Mouse (Mus musculus): ENCODE measurements around the gene Tmem161a. TPM values are rescaled to one million over a fixed set of nuclear protein-coding genes. Genes with fewer than 3 reads are reported as not detected.

Gene Tmem161a
- polyA plus RNA-seq, 1 experiment from 2014 or later = 28.1 TPM

DNA sequence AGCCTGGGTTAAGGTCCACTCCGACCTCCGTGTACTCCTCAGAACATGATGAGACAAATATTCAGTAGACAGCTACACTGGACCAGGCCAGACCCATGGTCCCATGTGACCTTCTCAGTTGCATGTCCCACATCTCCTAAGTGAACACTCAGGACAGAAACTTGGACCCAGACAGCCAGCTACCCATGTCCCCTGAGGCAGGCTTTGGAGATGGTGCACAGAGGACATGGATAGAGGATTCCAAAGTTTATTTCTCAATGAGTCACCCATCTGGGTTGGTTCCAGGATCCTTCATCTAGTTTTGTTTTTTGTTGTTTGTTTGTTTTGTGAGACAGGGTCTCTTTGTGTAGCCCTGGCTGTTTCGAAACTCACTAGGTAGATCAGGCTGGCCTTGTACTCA, 48.8 kb downstream of the Tmem161a start:
- H3K27ac ChIP-seq (replicated peaks) = 0 out of 2 replicates have a peak overlapping the region, but pooled peaks have one; percentile 38
- WGBS (ENCODE audit: insufficient replicate concordance) = 58% methylated on average over 3 of the region's 3 CpGs
- H3K36me3 ChIP-seq (replicated peaks) = peaks cover 20% of the 10 kb centered on the region
- H3K27me3 ChIP-seq = peaks cover 8% of the 10 kb centered on the region; the same call in 1 of the 2 replicates
- no peak for ATAC-seq (ENCODE audit: insufficient read depth)
- H3K9me3 ChIP-seq (replicated peaks) = no peaks in the 10 kb centered on the region
- no peak overlapping the region for H3K4me3 ChIP-seq (replicated peaks)
- no peak overlapping the region for H3K4me2 ChIP-seq
- no peak overlapping the region for H3K9ac ChIP-seq
- H3K4me1 ChIP-seq (replicated peaks) = peaks cover 27% of the 10 kb centered on the region

DNA sequence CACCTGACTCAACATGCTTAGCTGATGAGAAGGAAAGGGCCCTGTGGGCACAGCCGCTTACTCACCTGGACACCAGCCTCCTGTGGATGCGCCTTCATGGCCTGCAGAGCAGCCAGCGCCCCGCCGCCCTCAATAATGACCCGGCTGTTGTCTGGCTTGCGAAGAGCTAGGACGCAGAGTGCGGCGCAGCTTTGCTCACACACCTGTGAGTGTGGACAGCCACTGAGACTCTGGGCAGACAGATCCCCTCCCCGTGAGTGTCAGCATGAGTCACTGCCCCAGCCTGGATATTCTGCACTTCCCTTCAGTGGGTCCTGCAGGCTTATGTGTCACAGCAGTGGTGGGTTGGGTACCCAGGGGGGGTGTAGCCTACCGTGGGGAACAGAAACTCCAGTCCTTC, 49.9 kb downstream of the Tmem161a start:
- Histone ChIP-seq H3K4me1 (replicated peaks) (peaks cover 27% of the 10 kb centered on the region), H3K27ac (replicated peaks) (no peak overlapping the region), H3K9me3 (replicated peaks) (no peaks in the 10 kb centered on the region), H3K4me3 (replicated peaks) (no peak overlapping the region), H3K9ac (no peak overlapping the region), H3K36me3 (replicated peaks) (peaks cover 26% of the 10 kb centered on the region), H3K27me3 (peaks cover 8% of the 10 kb centered on the region; the same call in 1 of the 2 replicates), H3K4me2 (no peak overlapping the region)
- 83% methylated on average over 12 of the region's 12 CpGs for WGBS (ENCODE audit: insufficient replicate concordance)
- no peak for ATAC-seq (ENCODE audit: insufficient read depth)

DNA sequence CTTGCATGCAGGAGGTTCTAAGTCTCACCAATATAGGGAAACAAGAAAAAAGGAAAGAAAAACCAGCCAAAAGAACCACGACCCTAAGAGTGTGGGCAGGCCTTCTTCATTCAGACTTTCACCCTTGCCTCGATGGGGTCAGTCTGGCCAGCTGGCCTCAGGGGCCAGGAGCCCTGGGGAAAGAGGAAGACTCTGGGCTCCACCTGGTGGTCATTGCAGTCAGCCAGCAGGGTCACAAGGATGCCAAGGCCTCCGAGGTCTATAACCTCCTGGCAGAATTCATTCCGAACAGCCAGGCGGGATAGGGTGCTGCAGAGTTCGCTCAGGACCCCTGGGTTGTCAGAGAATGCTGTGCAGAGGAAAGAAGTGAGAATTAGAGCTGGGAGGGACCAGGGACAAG, 51.2 kb downstream of the Tmem161a start:
- Histone ChIP-seq H3K9ac (no peak overlapping the region), H3K27ac (replicated peaks) (no peak overlapping the region), H3K9me3 (replicated peaks) (no peaks in the 10 kb centered on the region), H3K36me3 (replicated peaks) (peaks cover 36% of the 10 kb centered on the region), H3K4me1 (replicated peaks) (peaks cover 27% of the 10 kb centered on the region), H3K4me2 (no peak overlapping the region), H3K4me3 (replicated peaks) (no peak overlapping the region), H3K27me3 (peaks cover 7% of the 10 kb centered on the region; the same call in 1 of the 2 replicates)
- no peak for ATAC-seq (ENCODE audit: insufficient read depth)
- WGBS (ENCODE audit: insufficient replicate concordance) = 45% methylated on average over 6 of the region's 6 CpGs

DNA sequence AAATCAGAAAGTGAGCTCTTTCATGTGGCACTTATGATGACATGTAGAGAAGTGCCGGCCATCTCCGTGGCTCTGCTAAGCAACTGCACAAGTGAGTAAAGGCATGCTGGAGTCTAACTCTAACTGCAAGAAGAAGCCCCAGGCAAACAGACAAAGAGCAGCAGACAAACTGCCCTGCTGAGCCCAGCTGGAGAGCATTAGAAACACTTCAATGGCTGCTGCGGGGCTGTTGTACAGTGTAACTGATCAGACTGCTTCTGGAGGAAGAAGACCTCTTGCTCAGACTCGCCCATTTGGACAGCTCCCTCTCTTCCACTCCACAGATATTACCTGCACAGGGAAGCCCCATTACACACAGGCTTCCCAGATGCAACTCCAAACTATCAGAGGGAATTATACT, 55.8 kb downstream of the Tmem161a start:
- H3K27ac ChIP-seq (replicated peaks) = no peak overlapping the region
- H3K4me2 ChIP-seq = no peak overlapping the region
- WGBS (ENCODE audit: insufficient replicate concordance) = 77% methylated on average over 4 of the region's 4 CpGs
- H3K36me3 ChIP-seq (replicated peaks) = peaks cover 62% of the 10 kb centered on the region
- H3K9me3 ChIP-seq (replicated peaks) = no peaks in the 10 kb centered on the region
- no peak for ATAC-seq (ENCODE audit: insufficient read depth)
- H3K4me1 ChIP-seq (replicated peaks) = peaks cover 10% of the 10 kb centered on the region
- H3K4me3 ChIP-seq (replicated peaks) = no peak overlapping the region
- H3K9ac ChIP-seq = no peak overlapping the region
- H3K27me3 ChIP-seq = no peaks in the 10 kb centered on the region

DNA sequence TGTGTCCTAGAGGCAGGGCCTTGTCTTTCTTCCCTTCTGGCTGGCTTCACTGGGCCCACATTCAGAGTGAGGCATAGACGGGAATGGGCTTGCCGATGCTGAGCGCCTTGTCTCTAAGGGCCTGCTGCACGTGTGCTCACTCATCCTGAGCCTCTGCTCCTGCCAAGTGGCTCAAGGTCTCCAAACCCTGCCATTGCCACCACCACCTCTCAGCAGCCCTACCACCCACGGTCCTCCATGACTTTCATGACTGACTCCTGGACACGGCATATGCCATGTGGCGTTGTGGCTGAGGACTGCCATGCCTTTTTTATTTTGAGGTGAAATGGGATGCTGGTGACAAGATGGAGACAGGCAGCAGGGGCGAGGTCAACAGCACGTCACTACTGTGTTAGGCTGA, 58.7 kb downstream of the Tmem161a start:
- no peak for ATAC-seq (ENCODE audit: insufficient read depth)
- H3K36me3 ChIP-seq (replicated peaks) = peaks cover 44% of the 10 kb centered on the region
- no peak overlapping the region for H3K9ac ChIP-seq
- no peak overlapping the region for H3K27ac ChIP-seq (replicated peaks)
- no peaks in the 10 kb centered on the region for H3K27me3 ChIP-seq
- peaks cover 29% of the 10 kb centered on the region for H3K4me1 ChIP-seq (replicated peaks)
- H3K4me3 ChIP-seq (replicated peaks) = no peak overlapping the region
- no peak overlapping the region for H3K4me2 ChIP-seq
- WGBS (ENCODE audit: insufficient replicate concordance) = 87% methylated on average over 9 of the region's 9 CpGs
- H3K9me3 ChIP-seq (replicated peaks) = no peaks in the 10 kb centered on the region

Other genes with a start within 250 kb of the Tmem161a start
- gene Gatad2a, start 176.0 kb upstream of the Tmem161a start, polyA plus RNA-seq (2015; fragmentation: Nextera tagmentation; extraction: Ambion mirVana) = 28.0 and 32.2 TPM in 2 replicates
- gene Mau2, start 129.6 kb upstream of the Tmem161a start, polyA plus RNA-seq (2015; fragmentation: Nextera tagmentation; extraction: Ambion mirVana) = 23.0 and 25.6 TPM in 2 replicates
- 15.3 and 16.2 TPM in 2 replicates for gene Sugp1, start 129.5 kb upstream of the Tmem161a start, polyA plus RNA-seq (2015; fragmentation: Nextera tagmentation; extraction: Ambion mirVana)
- gene Tm6sf2, start 99.4 kb upstream of the Tmem161a start, polyA plus RNA-seq (2015; fragmentation: Nextera tagmentation; extraction: Ambion mirVana) = 1.6 and 2.3 TPM in 2 replicates
- 0.05 and 0.06 TPM in 2 replicates for gene Hapln4, start 88.9 kb upstream of the Tmem161a start, polyA plus RNA-seq (2015; fragmentation: Nextera tagmentation; extraction: Ambion mirVana)
- 0.02 and 0.03 TPM in 2 replicates for gene Ncan, start 51.5 kb upstream of the Tmem161a start, polyA plus RNA-seq (2015; fragmentation: Nextera tagmentation; extraction: Ambion mirVana)
- gene Nr2c2ap, start 41.0 kb upstream of the Tmem161a start, polyA plus RNA-seq (2015; fragmentation: Nextera tagmentation; extraction: Ambion mirVana) = 16.8 and 17.4 TPM in 2 replicates
- 6.5 and 7.3 TPM in 2 replicates for gene Rfxank, start 33.2 kb upstream of the Tmem161a start, polyA plus RNA-seq (2015; fragmentation: Nextera tagmentation; extraction: Ambion mirVana)
- 22.4 and 25.7 TPM in 2 replicates for gene Borcs8, start 32.9 kb upstream of the Tmem161a start, polyA plus RNA-seq (2015; fragmentation: Nextera tagmentation; extraction: Ambion mirVana)
- gene Mef2b, start 32.6 kb upstream of the Tmem161a start, polyA plus RNA-seq (2015; fragmentation: Nextera tagmentation; extraction: Ambion mirVana) = not detected in 2 replicates
- gene Slc25a42, start 39.9 kb downstream of the Tmem161a start, polyA plus RNA-seq (2015; fragmentation: Nextera tagmentation; extraction: Ambion mirVana) = 8.0 and 9.2 TPM in 2 replicates
- gene Sugp2, start 61.9 kb downstream of the Tmem161a start, polyA plus RNA-seq (2015; fragmentation: Nextera tagmentation; extraction: Ambion mirVana) = 10.9 and 11.7 TPM in 2 replicates
- gene Armc6, start 62.1 kb downstream of the Tmem161a start, polyA plus RNA-seq (2015; fragmentation: Nextera tagmentation; extraction: Ambion mirVana) = 12.4 and 15.2 TPM in 2 replicates
- gene Homer3, start 110.5 kb downstream of the Tmem161a start, polyA plus RNA-seq (2015; fragmentation: Nextera tagmentation; extraction: Ambion mirVana) = 4.9 and 5.9 TPM in 2 replicates
- 19.5 and 22.4 TPM in 2 replicates for gene Ddx49, start 130.1 kb downstream of the Tmem161a start, polyA plus RNA-seq (2015; fragmentation: Nextera tagmentation; extraction: Ambion mirVana)
- 190 and 246 TPM in 2 replicates for gene Cope, start 130.2 kb downstream of the Tmem161a start, polyA plus RNA-seq (2015; fragmentation: Nextera tagmentation; extraction: Ambion mirVana)
- gene Cers1, start 143.4 kb downstream of the Tmem161a start, polyA plus RNA-seq (2015; fragmentation: Nextera tagmentation; extraction: Ambion mirVana) = 0.13 and 0.25 TPM in 2 replicates
- gene Gdf1, start 157.5 kb downstream of the Tmem161a start, polyA plus RNA-seq (2015; fragmentation: Nextera tagmentation; extraction: Ambion mirVana) = 0.10 and 0.26 TPM in 2 replicates
- gene Upf1, start 180.9 kb downstream of the Tmem161a start, polyA plus RNA-seq (2015; fragmentation: Nextera tagmentation; extraction: Ambion mirVana) = 9.7 and 10.6 TPM in 2 replicates
- 1.3 and 2.1 TPM in 2 replicates for gene Comp, start 201.2 kb downstream of the Tmem161a start, polyA plus RNA-seq (2015; fragmentation: Nextera tagmentation; extraction: Ambion mirVana)